Mouse (Mus musculus): ENCODE results near the gene Rnf227.

Rnf227 gene

DNA sequence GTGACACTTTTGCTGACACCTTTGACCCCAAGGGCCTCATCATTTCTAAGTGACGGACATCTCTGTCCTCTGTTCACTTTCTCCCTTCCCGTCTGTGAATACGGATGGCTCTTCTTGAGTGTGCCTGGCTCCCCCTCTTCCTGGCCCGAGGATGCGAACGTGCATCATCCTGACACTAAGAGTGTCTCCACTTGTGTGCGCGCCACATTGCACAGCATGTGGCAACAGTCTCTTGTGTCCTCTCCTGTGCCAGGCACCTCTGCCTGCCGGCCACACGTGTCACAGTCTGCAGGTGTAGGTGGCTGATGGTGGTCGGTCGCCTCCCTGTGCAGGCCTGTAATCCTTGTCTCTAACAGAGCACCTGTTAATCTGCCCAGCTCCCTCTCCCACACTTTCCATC is 31.3 kb downstream of the Rnf227 start:
- no peak for DNase-seq (ENCODE audit: low read depth)

DNA sequence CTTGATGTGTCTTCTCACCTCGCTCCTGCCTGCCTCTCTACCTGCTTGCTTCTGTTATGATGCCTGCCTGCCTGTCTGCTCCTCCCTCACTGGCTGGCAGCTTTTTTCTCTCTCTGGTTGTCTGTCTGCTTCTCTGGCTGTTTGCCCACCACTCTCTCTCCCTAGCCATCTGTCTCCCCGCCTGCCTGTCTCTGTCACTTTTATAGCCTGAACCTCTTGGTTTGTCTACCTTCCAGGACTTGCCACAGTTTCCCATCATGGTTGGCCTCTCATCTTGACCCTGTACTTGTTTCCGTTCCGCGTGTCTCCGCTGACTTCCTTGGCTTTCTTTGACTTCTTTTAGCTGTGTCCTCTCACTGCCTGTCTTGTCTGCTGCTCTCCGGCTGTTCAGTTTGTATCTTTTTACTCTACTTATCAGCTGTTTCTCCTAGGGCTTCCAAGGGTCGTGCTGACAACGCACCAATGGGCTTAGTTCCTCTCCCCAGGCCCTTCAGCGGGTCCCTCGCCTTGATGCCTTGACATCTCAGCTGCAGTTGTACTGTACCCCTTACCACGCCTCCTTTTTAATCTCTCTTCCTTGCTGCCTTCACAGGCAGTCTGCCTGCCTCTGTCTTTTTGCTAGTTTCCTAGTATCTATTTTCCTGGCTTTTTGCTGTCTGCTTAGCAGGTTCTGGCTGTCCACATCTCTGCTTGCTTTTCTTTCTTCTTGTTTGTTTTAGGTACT is 32.0 kb downstream of the Rnf227 start:
- DNase-seq (ENCODE audit: low read depth): peak; percentile 69

DNA sequence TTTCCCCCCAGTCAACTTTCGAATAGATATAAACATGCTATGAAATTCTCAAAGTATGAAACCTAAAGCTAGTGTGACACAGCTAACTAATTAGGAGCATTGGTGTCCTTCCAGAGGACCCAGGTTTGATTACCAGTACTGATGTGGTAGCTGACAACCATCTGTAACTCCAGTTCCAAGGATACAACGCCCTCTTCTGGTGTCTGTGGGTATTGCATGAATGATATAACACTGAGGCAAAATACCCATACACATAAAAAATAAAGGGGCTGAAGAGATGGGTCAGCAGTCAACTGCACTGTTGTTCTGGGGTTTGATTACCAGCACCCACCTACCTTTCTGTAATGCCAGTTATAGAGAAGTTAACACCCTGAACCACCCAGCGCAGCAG is 32.5 kb downstream of the Rnf227 start:
- DNase-seq (ENCODE audit: low read depth): peak; percentile 85

DNA sequence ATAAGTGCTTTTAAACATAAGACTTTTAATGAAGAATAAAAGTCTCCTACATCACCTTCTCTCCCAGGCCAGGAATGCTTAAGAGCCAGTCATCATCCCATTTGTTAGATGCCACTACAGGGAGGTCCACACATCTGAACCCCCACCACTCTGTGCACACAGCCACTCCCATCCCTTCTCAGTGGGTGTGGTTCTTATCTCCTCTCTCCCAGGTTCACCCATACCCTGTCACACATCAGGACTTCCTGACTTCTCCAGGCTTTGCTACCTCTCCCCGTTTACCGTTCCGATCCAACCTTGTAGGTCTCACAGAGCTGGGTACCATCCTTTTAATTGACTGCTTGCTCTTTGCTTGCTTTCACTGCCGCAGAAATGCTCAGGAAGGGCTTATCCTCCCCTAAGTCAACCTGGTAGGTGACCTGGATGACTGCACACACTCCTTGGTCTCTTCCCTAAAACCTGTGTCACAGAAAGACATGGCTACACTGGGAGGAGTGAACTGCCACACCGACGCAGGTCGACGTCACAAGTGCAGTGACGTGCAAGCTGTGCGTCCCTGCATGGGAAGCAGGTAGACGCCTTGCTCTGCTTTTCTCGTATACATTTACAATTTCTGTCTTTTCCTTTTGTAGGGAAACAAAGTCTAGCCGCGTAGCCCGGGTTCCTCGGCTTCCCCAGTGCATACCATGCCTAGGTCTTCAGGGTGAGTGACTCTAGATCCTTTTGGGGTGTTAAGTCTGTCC is 33.1 kb downstream of the Rnf227 start:
- no peak for DNase-seq (ENCODE audit: low read depth)

DNA sequence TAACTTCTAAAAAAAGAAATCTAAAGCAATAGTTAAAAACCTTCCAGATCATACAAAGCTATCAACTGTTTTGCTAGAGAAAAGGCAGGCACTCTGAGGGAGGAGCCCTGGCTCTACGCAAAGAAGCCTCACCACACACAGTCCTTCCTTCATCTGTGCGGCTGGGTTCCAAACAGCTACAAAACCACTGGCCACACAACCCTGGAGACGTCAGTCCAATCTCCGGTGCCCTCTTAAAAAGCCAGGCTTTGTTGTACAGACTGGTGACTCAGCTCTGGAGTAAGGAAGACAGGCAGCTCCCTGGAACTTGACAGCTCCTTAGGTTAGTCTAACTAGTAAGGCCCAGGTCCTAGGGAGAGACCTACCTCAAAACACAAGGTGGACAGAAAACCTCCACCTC is 35.4 kb downstream of the Rnf227 start:
- DNase-seq (ENCODE audit: low read depth): no peak

DNA sequence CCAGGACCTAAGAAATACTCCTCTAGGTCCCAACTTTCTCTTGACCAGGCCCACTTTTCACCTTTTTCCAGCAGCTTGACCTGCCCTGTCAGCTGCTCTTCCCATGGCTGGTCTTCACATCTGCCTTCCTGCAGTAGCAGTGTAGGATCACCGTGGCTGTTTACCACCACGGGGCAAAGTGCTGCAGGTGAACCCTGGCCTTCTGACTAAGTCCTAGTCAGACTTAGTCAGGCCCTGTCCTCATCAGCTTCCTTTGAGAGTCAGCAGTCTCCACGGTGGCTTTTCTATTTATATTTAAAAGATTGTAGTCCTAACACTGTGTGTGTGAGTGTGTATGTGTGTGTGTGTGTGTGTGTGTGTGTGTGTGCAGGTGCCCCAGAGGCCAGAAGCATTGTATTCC is 37.5 kb downstream of the Rnf227 start:
- DNase-seq (ENCODE audit: low read depth): no peak

DNA sequence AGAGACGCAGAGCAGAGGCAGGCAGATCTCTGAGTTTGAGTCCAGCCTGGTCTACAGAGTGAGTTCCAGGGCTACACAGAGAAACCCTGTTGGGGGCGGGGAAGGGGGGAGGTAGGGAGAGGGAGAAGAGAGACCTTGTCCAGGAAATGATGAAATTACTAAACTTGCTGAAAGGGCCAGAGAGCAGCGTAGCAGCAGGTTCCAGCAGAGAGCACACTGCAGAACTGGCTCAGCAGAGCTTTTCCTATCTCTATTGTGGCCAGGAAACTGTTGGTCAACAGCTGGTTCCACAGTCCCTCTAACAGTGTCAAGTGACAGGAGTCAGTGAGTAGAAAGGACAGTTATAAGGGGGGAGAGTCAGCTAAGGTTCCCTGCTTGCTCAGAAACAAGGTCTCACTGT is 39.3 kb downstream of the Rnf227 start:
- no peak for DNase-seq (ENCODE audit: low read depth)

DNA sequence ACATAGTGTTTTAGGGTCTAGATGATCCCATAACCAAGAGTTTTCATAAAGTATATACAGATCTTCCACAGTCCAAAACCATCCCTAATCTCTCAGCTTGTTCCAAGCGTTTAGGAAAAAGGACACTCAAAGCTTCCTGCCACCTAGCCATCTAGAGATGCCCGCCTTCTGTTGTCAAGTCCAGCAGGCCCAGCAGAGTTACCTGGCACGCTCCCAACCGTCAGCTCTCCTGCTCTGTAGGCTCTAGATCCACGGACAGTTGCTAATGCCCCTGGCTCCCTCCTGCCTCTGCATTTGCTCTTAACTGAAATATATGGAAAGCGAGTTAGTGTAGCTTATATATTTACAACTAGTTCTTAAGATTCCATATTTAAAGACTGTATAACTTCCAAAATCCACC is 41.1 kb downstream of the Rnf227 start:
- DNase-seq (ENCODE audit: low read depth): no peak

DNA sequence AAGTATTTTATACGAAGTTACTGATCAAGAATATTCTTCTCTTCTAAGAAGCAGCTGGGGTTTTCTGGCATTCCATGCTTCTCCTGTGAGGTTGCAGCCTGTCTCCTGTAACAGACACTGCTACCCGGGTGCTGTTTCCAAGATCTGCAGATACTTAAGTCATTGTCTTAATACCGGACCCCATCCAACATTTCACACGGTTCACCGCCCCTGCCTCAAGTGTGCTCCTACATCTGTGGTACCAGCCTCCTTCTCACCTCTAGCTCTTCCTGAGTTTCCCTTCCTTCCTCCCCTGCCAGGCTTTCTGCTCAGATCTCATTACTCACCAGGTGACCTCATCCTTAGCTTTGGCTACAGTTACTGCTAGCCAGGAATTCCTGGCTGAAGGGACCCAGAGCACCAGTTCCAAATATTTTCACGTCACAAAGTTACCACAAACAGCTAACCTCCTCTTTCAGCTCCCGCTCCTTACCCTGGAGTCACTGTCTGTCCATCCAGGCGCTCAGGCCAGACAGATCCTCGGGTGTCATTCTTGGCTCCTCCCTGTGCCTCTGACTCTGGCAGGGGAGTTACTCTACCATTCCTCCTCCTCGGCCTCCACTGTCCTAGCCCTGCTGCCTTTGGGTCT is 42.3 kb downstream of the Rnf227 start:
- no peak for DNase-seq (ENCODE audit: low read depth)

DNA sequence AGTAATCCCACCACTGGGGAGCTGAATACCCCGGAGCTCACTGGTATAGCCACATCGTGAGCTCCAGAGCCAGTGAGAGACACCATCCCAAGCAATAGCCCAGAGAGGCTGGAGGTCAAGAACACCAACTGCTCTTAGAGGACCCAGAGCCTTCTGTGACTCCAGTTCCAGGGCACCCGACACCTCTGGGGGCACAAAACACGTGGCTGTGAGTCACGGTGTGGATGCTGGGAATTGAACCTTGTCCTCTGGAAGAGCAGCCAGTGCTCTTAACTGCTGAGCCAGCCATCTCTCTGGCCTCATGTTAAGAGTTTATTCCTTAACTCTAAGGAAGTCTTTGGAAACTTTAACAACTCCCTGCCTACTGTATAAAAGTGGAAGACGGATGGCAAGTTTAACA is 44.7 kb downstream of the Rnf227 start:
- no peak for DNase-seq (ENCODE audit: low read depth)

DNA sequence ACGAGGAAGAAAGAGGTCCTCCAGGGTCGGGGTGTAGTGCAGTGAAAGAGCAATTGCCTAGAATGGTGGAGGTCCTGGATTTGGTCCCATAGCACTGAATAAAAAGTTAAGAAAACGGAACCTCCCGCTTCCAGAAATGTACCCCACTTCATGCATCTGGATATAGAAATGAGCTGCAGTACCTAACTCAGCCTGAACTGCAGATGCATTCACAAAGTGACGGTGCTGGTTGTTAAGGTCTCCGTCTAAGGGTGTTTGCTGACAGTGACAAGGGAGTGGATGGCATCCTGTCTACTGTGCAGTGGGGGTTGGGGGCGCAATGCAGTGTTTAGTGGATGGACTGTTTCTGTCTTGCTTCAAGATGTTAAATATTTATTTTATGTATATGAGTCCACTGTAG is 46.5 kb downstream of the Rnf227 start:
- no peak for DNase-seq (ENCODE audit: low read depth)

DNA sequence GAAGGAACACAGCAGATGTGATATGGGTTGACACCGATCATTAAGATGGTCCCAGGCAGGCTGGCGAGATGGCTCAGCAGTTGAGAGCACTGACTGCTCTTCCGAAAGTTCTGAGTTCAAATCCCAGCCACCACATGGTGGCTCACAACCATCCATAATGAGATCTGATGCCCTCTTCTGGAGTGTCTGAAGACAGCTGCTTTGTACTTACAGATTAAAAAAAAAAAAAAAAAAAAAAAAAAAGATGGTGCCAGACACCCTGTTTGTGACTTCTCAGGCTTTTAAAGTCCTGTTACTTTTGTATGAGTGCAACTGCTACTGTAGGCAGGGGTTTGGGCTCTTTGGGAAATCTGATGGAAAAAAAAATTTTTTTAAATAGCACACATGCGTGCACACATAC is 48.4 kb downstream of the Rnf227 start:
- DNase-seq (ENCODE audit: low read depth): no peak

DNA sequence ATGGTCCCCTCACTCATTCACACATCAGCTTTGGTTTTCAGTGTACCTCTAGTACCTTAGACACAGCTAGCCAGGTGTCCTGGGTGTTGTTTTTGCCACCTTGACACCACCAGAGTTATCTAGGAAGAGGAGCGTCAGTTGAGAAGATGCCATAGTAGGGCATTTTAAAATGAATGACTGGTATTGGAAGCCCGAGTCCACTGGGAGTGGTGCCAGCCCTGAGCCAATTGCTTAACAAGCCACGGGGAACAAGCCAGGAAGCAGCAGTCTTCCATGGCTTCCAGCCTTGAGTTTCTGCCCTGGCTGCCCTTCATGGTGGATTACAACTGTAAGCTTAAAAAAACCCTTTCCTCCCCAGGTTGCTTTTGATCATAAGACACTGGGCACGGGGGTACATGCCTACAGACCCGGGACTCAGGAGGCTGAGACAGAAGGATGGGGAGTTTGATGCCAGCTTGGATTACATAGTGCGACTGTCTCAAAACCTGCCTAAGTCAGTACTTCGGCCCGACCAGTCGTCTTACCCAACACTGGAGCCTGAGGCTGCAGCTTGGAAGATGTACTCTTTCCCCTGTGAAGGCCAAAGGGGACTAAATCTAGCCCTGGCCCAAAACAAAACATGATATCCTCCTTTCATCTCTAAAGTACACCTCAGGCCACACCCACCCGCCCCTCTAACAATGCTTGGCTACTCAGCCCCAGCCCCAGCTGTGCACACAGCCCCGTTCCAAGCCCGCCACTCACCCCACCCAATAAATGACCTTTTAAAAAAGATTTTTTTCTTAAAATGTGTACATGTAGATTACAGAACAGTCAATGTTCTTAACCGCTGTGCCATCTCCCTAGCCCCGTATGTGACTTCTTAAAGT is 49.5 kb downstream of the Rnf227 start:
- no peak for DNase-seq (ENCODE audit: low read depth)

DNA sequence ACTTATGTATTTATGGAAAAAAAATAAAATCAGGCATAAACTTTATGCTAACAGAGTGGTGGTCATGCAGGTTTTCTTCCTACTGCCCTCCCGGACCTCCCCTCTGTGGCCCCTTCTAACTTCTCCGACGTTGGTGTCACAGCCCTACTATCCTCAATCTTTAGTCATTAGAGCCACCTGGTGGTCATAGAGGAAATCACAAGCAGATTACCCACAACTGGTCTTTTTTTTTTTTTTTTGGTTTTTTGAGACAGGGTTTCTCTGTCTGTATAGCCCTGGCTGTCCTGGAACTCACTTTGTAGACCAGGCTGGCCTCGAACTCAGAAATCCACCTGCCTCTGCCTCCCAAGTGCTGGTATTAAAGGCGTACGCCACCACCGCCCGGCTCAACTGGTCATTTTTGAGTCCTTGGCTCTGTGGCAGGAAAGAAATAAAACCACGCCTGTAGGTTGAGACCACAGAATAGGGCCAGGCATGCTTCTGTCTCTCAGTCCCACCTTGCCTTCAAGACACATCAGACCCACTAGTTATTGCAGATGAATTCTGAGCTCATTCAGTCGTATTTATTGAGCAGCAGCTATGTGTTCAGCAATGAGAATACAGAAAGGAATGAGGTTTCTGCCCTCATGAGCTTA is 50.3 kb downstream of the Rnf227 start:
- DNase-seq (ENCODE audit: low read depth): peak; percentile 91
